Comparison of ENCODE assay signal across 15 mouse cellular contexts in the genomic region with DNA sequence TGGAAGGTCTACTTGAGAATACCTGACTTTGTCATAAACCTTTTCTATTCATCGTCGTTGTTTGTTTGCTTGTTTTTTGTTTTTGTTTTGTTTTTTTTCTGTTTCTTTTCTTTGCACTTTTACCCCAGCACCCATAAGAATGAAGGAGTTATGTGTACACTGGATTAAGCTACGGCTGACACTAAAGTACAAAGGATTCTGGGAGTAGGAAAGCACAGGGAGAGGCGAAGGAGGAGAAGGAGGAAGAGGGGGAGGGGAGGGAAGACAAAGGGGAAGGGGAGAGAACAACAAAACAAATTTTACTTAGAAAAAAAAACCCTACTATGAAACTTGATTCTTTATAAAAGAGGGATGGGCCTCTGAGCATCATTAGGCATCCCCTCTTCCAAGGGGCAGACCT. TPM values are rescaled to one million over a fixed set of nuclear protein-coding genes. Genes with fewer than 3 reads are reported as not detected.
DNase-seq lines count a peak whose midpoint lies in the region; ATAC-seq and TF ChIP-seq lines count a peak whose summit lies in the region.
"Had no signal": no experiment of that assay in that cellular context is flagged by ENCODE, and none has a peak within 500 bp of the region (broad histone marks: within the 10 kb centered on the region; RNA-seq: fewer than 3 reads in every experiment).

No protein-coding gene starts in this region.

- H3K4me1 ChIP-seq in hindbrain, embryonic 15.5 days (replicated peaks): peaks cover 13% of the 10 kb centered on the region
- 0 out of 2 replicates have a peak, but pooled peaks cover 3% of the 10 kb centered on the region for H3K4me1 ChIP-seq in hindbrain, embryonic 11.5 days (replicated peaks; ENCODE audit: control insufficient read depth, insufficient read depth, low read length)
- H3K4me1 ChIP-seq in neural tube, embryonic 12.5 days: peaks cover 16% of the 10 kb centered on the region
- H3K4me1 ChIP-seq in neural tube, embryonic 15.5 days: peaks cover 12% of the 10 kb centered on the region
- H3K4me1 ChIP-seq in limb, embryonic 14.5 days (ENCODE audit: control insufficient read depth, insufficient read depth, low read length): peaks cover 10% of the 10 kb centered on the region

- no peaks in the 10 kb centered on the region for H3K9me3 ChIP-seq in hindbrain, embryonic 15.5 days
- no peaks in the 10 kb centered on the region for H3K9me3 ChIP-seq in hindbrain, embryonic 11.5 days (ENCODE audit: control insufficient read depth, low read length)
- no peaks in the 10 kb centered on the region for H3K9me3 ChIP-seq in neural tube, embryonic 12.5 days
- H3K9me3 ChIP-seq in neural tube, embryonic 15.5 days (replicated peaks): no peaks in the 10 kb centered on the region
- H3K9me3 ChIP-seq in limb, embryonic 14.5 days (ENCODE audit: control insufficient read depth, low read length): no peaks in the 10 kb centered on the region
- H3K9me3 ChIP-seq: forebrain, embryonic 10.5 days; midbrain, embryonic 10.5 days; stomach, embryonic 15.5 days had no signal

- H3K4me2 ChIP-seq in hindbrain, embryonic 15.5 days: peak overlapping the region; percentile 9; the same call in 1 of the 2 replicates
- H3K4me2 ChIP-seq in hindbrain, embryonic 11.5 days (replicated peaks; ENCODE audit: low read depth, low read length): no peak overlapping the region
- 0 out of 2 replicates have a peak overlapping the region, but pooled peaks have one; percentile 14 for H3K4me2 ChIP-seq in neural tube, embryonic 12.5 days (replicated peaks)
- H3K4me2 ChIP-seq in neural tube, embryonic 15.5 days: no peak overlapping the region
- peak overlapping the region; percentile 93; the same call in 1 of the 2 replicates for H3K4me2 ChIP-seq in limb, embryonic 14.5 days (replicated peaks; ENCODE audit: low read depth, low read length, severe bottlenecking)

- WGBS in hindbrain, embryonic 15.5 days: 75% methylated on average over 4 of the region's 4 CpGs
- 69% methylated on average over 4 of the region's 4 CpGs for WGBS in hindbrain, embryonic 11.5 days
- WGBS in neural tube, embryonic 12.5 days: 77% methylated on average over 4 of the region's 4 CpGs
- WGBS in neural tube, embryonic 15.5 days: 79% methylated on average over 4 of the region's 4 CpGs
- 74% methylated on average over 4 of the region's 4 CpGs for WGBS in limb, embryonic 14.5 days
- WGBS in macrophage (ENCODE audit: missing documents): 12% methylated on average over 4 of the region's 4 CpGs

- no peak for DNase-seq in hindbrain, embryonic 11.5 days (ENCODE audit: low spot score)
- DNase-seq in limb, embryonic 14.5 days (ENCODE audit: low spot score): no peak
- DNase-seq: cerebellum, postnatal 10 days; lung, adult 2 months; thymus, postnatal 25 days had no signal

- H3K79me2 ChIP-seq in macrophage (ENCODE audit: inconsistent target): peaks cover 61% of the 10 kb centered on the region

- no peak for ATAC-seq in hindbrain, embryonic 15.5 days (ENCODE audit: low FRiP score, low read depth)
- no peak for ATAC-seq in hindbrain, embryonic 11.5 days (ENCODE audit: low FRiP score)
- ATAC-seq in neural tube, embryonic 12.5 days (ENCODE audit: low FRiP score, low read depth): no peak
- no peak for ATAC-seq in neural tube, embryonic 15.5 days (ENCODE audit: low FRiP score)
- no peak for ATAC-seq in limb, embryonic 14.5 days (ENCODE audit: low FRiP score, low read depth)
- ATAC-seq in activated CD4-positive, CD25-positive, alpha-beta regulatory T cell, adult 4 months: no peak
- ATAC-seq: hindbrain, embryonic 16.5 days; Patski had no signal

- no peaks in the 10 kb centered on the region for H3K36me3 ChIP-seq in hindbrain, embryonic 15.5 days
- no peaks in the 10 kb centered on the region for H3K36me3 ChIP-seq in hindbrain, embryonic 11.5 days (ENCODE audit: control insufficient read depth, insufficient read depth, low read length)
- H3K36me3 ChIP-seq in neural tube, embryonic 12.5 days: no peaks in the 10 kb centered on the region
- H3K36me3 ChIP-seq in neural tube, embryonic 15.5 days: no peaks in the 10 kb centered on the region
- no peaks in the 10 kb centered on the region for H3K36me3 ChIP-seq in limb, embryonic 14.5 days (ENCODE audit: control insufficient read depth, insufficient read depth, low read length)
- H3K36me3 ChIP-seq in macrophage (ENCODE audit: inconsistent target): no peaks in the 10 kb centered on the region
- H3K36me3 ChIP-seq: forebrain, embryonic 10.5 days; midbrain, embryonic 10.5 days; stomach, embryonic 15.5 days had no signal

- H3K9ac ChIP-seq in hindbrain, embryonic 15.5 days: no peak overlapping the region
- no peak overlapping the region for H3K9ac ChIP-seq in hindbrain, embryonic 11.5 days (ENCODE audit: low read depth, low read length)
- no peak overlapping the region for H3K9ac ChIP-seq in neural tube, embryonic 12.5 days
- H3K9ac ChIP-seq in neural tube, embryonic 15.5 days (replicated peaks): no peak overlapping the region
- H3K9ac ChIP-seq in limb, embryonic 14.5 days (ENCODE audit: low read depth, low read length, severe bottlenecking): no peak overlapping the region
- H3K9ac ChIP-seq: stomach, embryonic 15.5 days had no signal

- H3K27ac ChIP-seq in hindbrain, embryonic 15.5 days (replicated peaks): no peak overlapping the region
- no peak overlapping the region for H3K27ac ChIP-seq in hindbrain, embryonic 11.5 days (ENCODE audit: low read depth, low read length)
- no peak overlapping the region for H3K27ac ChIP-seq in neural tube, embryonic 12.5 days
- H3K27ac ChIP-seq in neural tube, embryonic 15.5 days (replicated peaks): no peak overlapping the region
- H3K27ac ChIP-seq in limb, embryonic 14.5 days (replicated peaks; ENCODE audit: low read depth, low read length): no peak overlapping the region
- H3K27ac ChIP-seq in macrophage: peak overlapping the region; percentile 98
- H3K27ac ChIP-seq: forebrain, embryonic 10.5 days; midbrain, embryonic 10.5 days; stomach, embryonic 15.5 days had no signal

- no peak for TF ChIP-seq POLR2A in limb, embryonic 14.5 days (IDR thresholded peaks at IDR 0.05; ENCODE audit: borderline replicate concordance, extremely low read depth, insufficient read depth, insufficient read length)

- H3K27me3 ChIP-seq in hindbrain, embryonic 15.5 days: no peaks in the 10 kb centered on the region
- no peaks in the 10 kb centered on the region for H3K27me3 ChIP-seq in hindbrain, embryonic 11.5 days (ENCODE audit: control insufficient read depth, insufficient read depth, low read length)
- H3K27me3 ChIP-seq in neural tube, embryonic 12.5 days (replicated peaks): no peaks in the 10 kb centered on the region
- peaks cover 8% of the 10 kb centered on the region; the same call in 1 of the 2 replicates for H3K27me3 ChIP-seq in neural tube, embryonic 15.5 days (replicated peaks)
- H3K27me3 ChIP-seq in limb, embryonic 14.5 days (ENCODE audit: control insufficient read depth, insufficient read depth, low read length): no peaks in the 10 kb centered on the region
- H3K27me3 ChIP-seq: Patski had no signal

- no peak overlapping the region for H3K4me3 ChIP-seq in hindbrain, embryonic 15.5 days
- H3K4me3 ChIP-seq in hindbrain, embryonic 11.5 days (ENCODE audit: low read depth, low read length): no peak overlapping the region
- H3K4me3 ChIP-seq in neural tube, embryonic 12.5 days: no peak overlapping the region
- no peak overlapping the region for H3K4me3 ChIP-seq in neural tube, embryonic 15.5 days (replicated peaks)
- no peak overlapping the region for H3K4me3 ChIP-seq in limb, embryonic 14.5 days (replicated peaks; ENCODE audit: low read length)
- H3K4me3 ChIP-seq in macrophage (ENCODE audit: inconsistent target): peak overlapping the region; percentile 97; the same call in 1 of the 2 replicates
- H3K4me3 ChIP-seq: forebrain, embryonic 10.5 days; midbrain, embryonic 10.5 days had no signal

RNA-seq across cellular contexts. Expression of gene Itga4, which starts 2.2 kb away (rescaled TPM):
- polyA plus RNA-seq in hindbrain, embryonic 15.5 days (2015; fragmentation: Nextera tagmentation; extraction: Ambion mirVana): 2.7 and 3.6 TPM in 2 replicates
- polyA plus RNA-seq in hindbrain, embryonic 11.5 days (2014; fragmentation: Nextera tagmentation; extraction: Ambion mirVana): 8.3 and 9.0 TPM in 2 replicates
- polyA plus RNA-seq in neural tube, embryonic 12.5 days (2016; fragmentation: Nextera tagmentation; extraction: Ambion mirVana): 6.9 and 7.2 TPM in 2 replicates
- 2.8 and 10.3 TPM in 2 replicates for polyA plus RNA-seq in neural tube, embryonic 15.5 days (2015; fragmentation: Nextera tagmentation; extraction: Ambion mirVana)
- polyA plus RNA-seq in limb, embryonic 14.5 days (2012; rRNA removed): 9.9 and 11.6 TPM in 2 replicates
- polyA plus RNA-seq in limb, embryonic 14.5 days (2014; fragmentation: Nextera tagmentation; extraction: Ambion mirVana): 9.3 TPM in 2 replicates
- 1,000 to 10,000 TPM in 4 of 26 experiments, 100 to 1,000 TPM in 22; 348 to 1,363 (median 744) TPM for total RNA-seq in macrophage (2018; cell fraction: chromatin; rRNA removed)
- total RNA-seq in macrophage (2018; cell fraction: cytosol; rRNA removed): 100 to 1,000 TPM in 17 of 26 experiments, 10 to 100 TPM in 9; 59.1 to 178 (median 108) TPM
- total RNA-seq in macrophage (2018; cell fraction: nucleus; rRNA removed): 100 to 1,000 TPM; 212 to 623 (median 449) TPM
- polyA plus RNA-seq in macrophage (2018): 37.5 to 78.1 TPM (median 68.0 TPM) in 3 replicates
- 100 to 1,000 TPM; 154 to 180 TPM for polyA plus RNA-seq in activated CD4-positive, CD25-positive, alpha-beta regulatory T cell, adult 4 months (2017; shearing (Covaris generic))

Comparison
In these comparisons a context has a peak if more than half of its experiments do, and no peak if none do; other contexts are left out.
1. H3K4me2 ChIP-seq: peak in hindbrain, embryonic 15.5 days (single experiment), neural tube, embryonic 12.5 days (single experiment) and limb, embryonic 14.5 days (single experiment); none in hindbrain, embryonic 11.5 days (single experiment) and neural tube, embryonic 15.5 days (single experiment).